Mouse (Mus musculus): ENCODE results near the gene Gm17622. TPM values are rescaled to one million over a fixed set of nuclear protein-coding genes. Genes with fewer than 3 reads are reported as not detected.

Gene Gm17622
- not detected for polyA plus RNA-seq (2017; shearing (Covaris generic))

GRCm38 (mm10) chr13:96490433-96490832 lies at the start of gene Gm17622:
Gm17622 (plus strand) TSS chr13:96490733.

GRCm38 (mm10) chr13:96470957-96471356 lies 19.6 kb upstream of the Gm17622 start, which contains the start of gene Ankdd1b:
Ankdd1b (minus strand) TSS chr13:96471198.

Other genes with a start within 250 kb of the Gm17622 start
- gene Poc5, start 102.4 kb upstream of the Gm17622 start, polyA plus RNA-seq (2017; shearing (Covaris generic)): 26.0 TPM
- gene Ankdd1b, start 19.5 kb upstream of the Gm17622 start, polyA plus RNA-seq (2017; shearing (Covaris generic)): not detected
- gene Polk, start 51.8 kb downstream of the Gm17622 start, polyA plus RNA-seq (2017; shearing (Covaris generic)): 22.6 TPM
- gene Col4a3bp, start 51.9 kb downstream of the Gm17622 start, polyA plus RNA-seq (2017; shearing (Covaris generic)): 15.1 TPM
- 80.4 TPM for gene Hmgcr, start 180.2 kb downstream of the Gm17622 start, polyA plus RNA-seq (2017; shearing (Covaris generic))

Data from inflammation-experienced regulatory T-cells, adult 16 weeks (primary cell).